1 mouse cellular context compared by ENCODE assay signal in the genomic region with DNA sequence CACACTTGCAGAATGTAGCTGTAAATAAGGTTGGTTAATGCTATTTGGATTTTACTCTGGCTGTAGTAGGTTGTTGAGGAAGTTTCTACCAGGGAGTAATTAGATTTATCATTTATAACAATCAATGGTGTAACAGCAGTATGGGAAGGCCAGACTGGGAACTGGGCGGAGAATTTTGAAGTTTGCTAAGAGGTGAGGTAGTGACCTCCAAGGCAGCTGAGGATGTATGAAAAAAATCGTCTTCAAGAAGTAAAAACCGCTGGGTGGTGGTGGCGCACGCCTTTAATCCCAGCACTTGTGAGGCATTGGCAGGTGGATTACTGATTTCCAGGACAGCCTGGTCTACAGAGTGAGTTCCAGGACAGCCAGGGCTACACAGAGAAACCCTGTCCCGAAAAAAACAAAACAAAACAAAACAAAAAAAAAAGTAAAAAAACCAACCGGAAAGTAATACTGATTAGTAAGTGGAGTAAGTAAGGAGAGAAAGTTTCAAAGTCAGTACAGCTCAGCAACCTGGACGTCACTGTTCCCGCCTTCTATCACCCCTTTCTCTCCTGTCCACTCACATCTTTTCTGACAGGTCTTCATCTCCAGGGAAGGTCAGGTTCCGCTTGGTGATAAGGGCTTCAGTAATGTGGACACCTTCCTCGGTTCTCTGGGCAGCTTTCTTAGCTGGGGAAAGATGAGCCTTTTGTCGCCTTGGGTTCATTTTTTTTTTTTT.
TF ChIP-seq lines count a peak whose summit lies in the region.

No protein-coding gene starts in this region.

TF ChIP-seq in CH12.LX, 34 proteins besides CTCF, POLR2A, EP300 and RAD21:
- TF ChIP-seq NELFE (IDR thresholded peaks at IDR 0.05; ENCODE audit: low read depth, low read length): 0 out of 2 replicates have a peak, but pooled peaks have one; percentile 15
- no peak for TF ChIP-seq MAFK (IDR thresholded peaks at IDR 0.05; ENCODE audit: insufficient replicate concordance, low read length)
